Mouse (Mus musculus): ENCODE results near the gene Dscam. TPM values are rescaled to one million over a fixed set of nuclear protein-coding genes. Genes with fewer than 3 reads are reported as not detected.
A peak's percentile ranks its signal among the peaks of the same experiment; 100 is the strongest.

Dscam gene
- polyA plus RNA-seq, 1 experiment from 2014 or later: 3.3 TPM

- no peaks in the 10 kb centered on the region for H3K36me3 ChIP-seq
- WGBS: 70% methylated on average over 2 of the region's 2 CpGs
- no peak for ATAC-seq (ENCODE audit: low FRiP score)
- no peaks in the 10 kb centered on the region for H3K27me3 ChIP-seq
- no peak overlapping the region for H3K4me2 ChIP-seq (replicated peaks)
- no peak overlapping the region; the same call in 1 of the 2 replicates for H3K27ac ChIP-seq
- H3K4me3 ChIP-seq: no peak overlapping the region
- H3K4me1 ChIP-seq: peaks cover 5% of the 10 kb centered on the region; the same call in 1 of the 2 replicates
- no peaks in the 10 kb centered on the region for H3K9me3 ChIP-seq (replicated peaks)
- H3K9ac ChIP-seq: no peak overlapping the region
These were observed 201.6 kb downstream of the Dscam start for GRCm38 (mm10) chr16:96968885-96969480.

- H3K36me3 ChIP-seq: no peaks in the 10 kb centered on the region
- H3K9me3 ChIP-seq (replicated peaks): no peaks in the 10 kb centered on the region
- H3K4me2 ChIP-seq (replicated peaks): no peak overlapping the region
- no peaks in the 10 kb centered on the region for H3K4me1 ChIP-seq
- H3K27ac ChIP-seq: no peak overlapping the region
- H3K27me3 ChIP-seq: no peaks in the 10 kb centered on the region
- H3K4me3 ChIP-seq: no peak overlapping the region
- WGBS: 83% methylated on average over 3 of the region's 3 CpGs
- no peak for ATAC-seq (ENCODE audit: low FRiP score)
- H3K9ac ChIP-seq: no peak overlapping the region
These were observed 210.9 kb downstream of the Dscam start for GRCm38 (mm10) chr16:96959695-96960094.

GRCm38 (mm10) chr16:96945468-96946302, 224.9 kb downstream of the Dscam start:
- Histone ChIP-seq H3K9me3 (replicated peaks) (no peaks in the 10 kb centered on the region), H3K4me2 (replicated peaks) (no peak overlapping the region), H3K27ac (peak overlapping the region; percentile 24), H3K4me3 (no peak overlapping the region), H3K27me3 (no peaks in the 10 kb centered on the region), H3K36me3 (no peaks in the 10 kb centered on the region), H3K4me1 (peaks cover 19% of the 10 kb centered on the region), H3K9ac (no peak overlapping the region)
- 37% methylated on average over 11 of the region's 11 CpGs for WGBS
- ATAC-seq (ENCODE audit: low FRiP score): peak; percentile 32

- Histone ChIP-seq H3K9me3 (replicated peaks) (no peaks in the 10 kb centered on the region), H3K27me3 (no peaks in the 10 kb centered on the region), H3K4me1 (peaks cover 19% of the 10 kb centered on the region), H3K36me3 (no peaks in the 10 kb centered on the region), H3K27ac (no peak overlapping the region), H3K4me3 (no peak overlapping the region), H3K9ac (no peak overlapping the region), H3K4me2 (replicated peaks) (no peak overlapping the region)
- 91% methylated on average over 2 of the region's 2 CpGs for WGBS
- no peak for ATAC-seq (ENCODE audit: low FRiP score)
These were observed 226.9 kb downstream of the Dscam start for GRCm38 (mm10) chr16:96943648-96944047.

- H3K9me3 ChIP-seq (replicated peaks): no peaks in the 10 kb centered on the region
- no peak overlapping the region for H3K27ac ChIP-seq
- no peaks in the 10 kb centered on the region for H3K36me3 ChIP-seq
- H3K27me3 ChIP-seq: no peaks in the 10 kb centered on the region
- 93% methylated on average over 2 of the region's 2 CpGs for WGBS
- no peak overlapping the region for H3K9ac ChIP-seq
- H3K4me2 ChIP-seq (replicated peaks): no peak overlapping the region
- no peak for ATAC-seq (ENCODE audit: low FRiP score)
- no peak overlapping the region for H3K4me3 ChIP-seq
- H3K4me1 ChIP-seq: no peaks in the 10 kb centered on the region
These were observed 235.8 kb downstream of the Dscam start for GRCm38 (mm10) chr16:96934795-96935194.

- Histone ChIP-seq H3K4me3 (no peak overlapping the region), H3K4me2 (replicated peaks) (no peak overlapping the region), H3K27me3 (no peaks in the 10 kb centered on the region), H3K4me1 (peaks cover 3% of the 10 kb centered on the region; the same call in 1 of the 2 replicates), H3K9ac (no peak overlapping the region), H3K36me3 (no peaks in the 10 kb centered on the region), H3K27ac (no peak overlapping the region), H3K9me3 (replicated peaks) (no peaks in the 10 kb centered on the region)
- no peak for ATAC-seq (ENCODE audit: low FRiP score)
- WGBS: 95% methylated on average over 6 of the region's 6 CpGs
These were observed 238.3 kb downstream of the Dscam start for GRCm38 (mm10) chr16:96932211-96932610.

- WGBS: 77% methylated on average over 2 of the region's 2 CpGs
These were observed 238.8 kb downstream of the Dscam start for GRCm38 (mm10) chr16:96931771-96932170.

GRCm38 (mm10) chr16:96928011-96928410, 242.5 kb downstream of the Dscam start:
- Histone ChIP-seq H3K27me3 (no peaks in the 10 kb centered on the region), H3K4me1 (peaks cover 7% of the 10 kb centered on the region; the same call in 1 of the 2 replicates), H3K4me2 (replicated peaks) (no peak overlapping the region), H3K9me3 (replicated peaks) (no peaks in the 10 kb centered on the region), H3K36me3 (no peaks in the 10 kb centered on the region), H3K9ac (no peak overlapping the region), H3K4me3 (no peak overlapping the region), H3K27ac (no peak overlapping the region)
- 94% methylated on average over 1 of the region's 1 CpGs for WGBS
- ATAC-seq (ENCODE audit: low FRiP score): no peak

More at GRCm38 (mm10) chr16:96931771-96932170, 238.8 kb downstream of the Dscam start:
- H3K9me3 ChIP-seq (replicated peaks): no peaks in the 10 kb centered on the region
- peaks cover 7% of the 10 kb centered on the region; the same call in 1 of the 2 replicates for H3K4me1 ChIP-seq
- no peak overlapping the region for H3K27ac ChIP-seq
- no peaks in the 10 kb centered on the region for H3K27me3 ChIP-seq
- no peaks in the 10 kb centered on the region for H3K36me3 ChIP-seq
- no peak overlapping the region for H3K4me3 ChIP-seq
- H3K9ac ChIP-seq: no peak overlapping the region
- H3K4me2 ChIP-seq (replicated peaks): no peak overlapping the region
- ATAC-seq (ENCODE audit: low FRiP score): no peak

- Histone ChIP-seq H3K9me3 (replicated peaks) (no peaks in the 10 kb centered on the region), H3K27ac (0 out of 2 replicates have a peak overlapping the region, but pooled peaks have one; percentile 17), H3K36me3 (no peaks in the 10 kb centered on the region), H3K4me2 (replicated peaks) (no peak overlapping the region), H3K9ac (no peak overlapping the region), H3K4me1 (peaks cover 7% of the 10 kb centered on the region; the same call in 1 of the 2 replicates), H3K27me3 (no peaks in the 10 kb centered on the region), H3K4me3 (no peak overlapping the region)
- no peak for ATAC-seq (ENCODE audit: low FRiP score)
These were observed 243.1 kb downstream of the Dscam start for GRCm38 (mm10) chr16:96927408-96927807.

- H3K4me2 ChIP-seq (replicated peaks): no peak overlapping the region
- no peak overlapping the region for H3K4me3 ChIP-seq
- no peak overlapping the region for H3K9ac ChIP-seq
- 0 out of 2 replicates have a peak overlapping the region, but pooled peaks have one; percentile 17 for H3K27ac ChIP-seq
- no peak for ATAC-seq (ENCODE audit: low FRiP score)
- peaks cover 7% of the 10 kb centered on the region; the same call in 1 of the 2 replicates for H3K4me1 ChIP-seq
- no peaks in the 10 kb centered on the region for H3K36me3 ChIP-seq
- H3K27me3 ChIP-seq: no peaks in the 10 kb centered on the region
- no peaks in the 10 kb centered on the region for H3K9me3 ChIP-seq (replicated peaks)
- WGBS: 49% methylated on average over 3 of the region's 3 CpGs
These were observed 243.6 kb downstream of the Dscam start for GRCm38 (mm10) chr16:96926977-96927376.

- Histone ChIP-seq H3K27me3 (no peaks in the 10 kb centered on the region), H3K9ac (no peak overlapping the region), H3K4me1 (peaks cover 19% of the 10 kb centered on the region), H3K9me3 (replicated peaks) (no peaks in the 10 kb centered on the region), H3K4me3 (no peak overlapping the region), H3K4me2 (replicated peaks) (no peak overlapping the region), H3K27ac (no peak overlapping the region), H3K36me3 (no peaks in the 10 kb centered on the region)
- no peak for ATAC-seq (ENCODE audit: low FRiP score)
- WGBS: 93% methylated on average over 4 of the region's 4 CpGs
These were observed 246.6 kb downstream of the Dscam start for GRCm38 (mm10) chr16:96923941-96924340.

- no peak overlapping the region for H3K27ac ChIP-seq
- ATAC-seq (ENCODE audit: low FRiP score): no peak
These were observed 256.1 kb downstream of the Dscam start for GRCm38 (mm10) chr16:96914495-96914894.

More at GRCm38 (mm10) chr16:96914495-96914894, 256.1 kb downstream of the Dscam start:
- Histone ChIP-seq H3K9ac (no peak overlapping the region), H3K36me3 (no peaks in the 10 kb centered on the region), H3K4me3 (no peak overlapping the region), H3K4me2 (replicated peaks) (no peak overlapping the region), H3K9me3 (replicated peaks) (no peaks in the 10 kb centered on the region), H3K4me1 (no peaks in the 10 kb centered on the region), H3K27me3 (no peaks in the 10 kb centered on the region)
- 92% methylated on average over 3 of the region's 3 CpGs for WGBS

All from hindbrain, embryonic 12.5 days (tissue).